Mouse (Mus musculus) Patski (cell line): ENCODE data around the gene Ank3. TPM values are rescaled to one million over a fixed set of nuclear protein-coding genes. Genes with fewer than 3 reads are reported as not detected.

Source experiments
- ATAC-seq: fragments of 100-300 bp; one replicate; pipeline ENCODE4 v1.8.0; 2021
- CTCF ChIA-PET: fragments of 350-600 bp; sonication (Branson Sonifier 250); formaldehyde crosslinking; loops from one replicate; lab custom pipeline; 2022; ENCODE audit warnings: inconsistent platforms; lab: Charles Lee
- POLR2A ChIA-PET: fragments of 350-600 bp; sonication (Branson Sonifier 250); formaldehyde crosslinking; loops from one replicate; lab custom pipeline; 2022; ENCODE audit warnings: antibody characterized with exemption, inconsistent platforms; lab: Charles Lee
- DNase-seq: peaks from one replicate; pipeline ENCODE4 v3.0.0-alpha.2; 2011; ENCODE audit warnings: low read depth, low spot score
- H3K27me3 ChIP-seq: fragments of 371-371 bp; one replicate; pipeline ENCODE4 v1.5.1; 2021
- CTCF ChIP-seq: fragments of 100-300 bp; IDR thresholded peaks from one replicate; pipeline ENCODE4 v1.5.1; 2021
- in situ Hi-C: fragments of 300-500 bp; cut with MboI; formaldehyde crosslinking; loops from 3 replicates; pipeline ENCODE4 v1.11.1; 2018; ENCODE audit warnings: low pct_unique_long_range_greater_than_20kb, mixed read lengths
- polyA plus RNA-seq: library from polyadenylated mRNA; unstranded; gene quantifications from one replicate; pipeline ENCODE4 v1.2.3, GENCODE M21; 2021

Gene Ank3
- polyA plus RNA-seq, 1 experiment from 2014 or later, result 83.2 TPM

- no peak for ATAC-seq
- POLR2A ChIA-PET, result no interaction called here
- no peak for TF ChIP-seq CTCF
- CTCF ChIA-PET, result no interaction called here
- no peaks in the 10 kb centered on the region for H3K27me3 ChIP-seq
- no peak for DNase-seq
- in situ Hi-C loops, result no loop called here
Observed at GRCm38 (mm10) chr10:69997082-69997481, 598.5 kb downstream of the Ank3 start.

- DNase-seq, result no peak
- H3K27me3 ChIP-seq, result no peaks in the 10 kb centered on the region
- TF ChIP-seq CTCF, result peak; percentile 59
- ChIA-PET CTCF (interaction anchor here (1.5 kb wide), 1 partner anchor 17 kb away, joined by 4 read pairs; no protein-coding TSS in a partner anchor), POLR2A (interaction anchor here (0.8 to 1.7 kb wide), 2 partner anchors 8 to 14 kb away, joined by 3 read pairs; no protein-coding TSS in a partner anchor)
- no peak for ATAC-seq
- in situ Hi-C loops, result loop anchor here (25.0 kb wide), 1 partner anchor 158 kb away; no protein-coding TSS in a partner anchor
Observed at GRCm38 (mm10) chr10:70004058-70004457, 605.5 kb downstream of the Ank3 start.

- ChIA-PET CTCF (interaction anchor here (1.5 kb wide), 2 partner anchors 18 to 292 kb away, joined by 4 read pairs; no protein-coding TSS in a partner anchor), POLR2A (interaction anchor here (0.8 kb wide), 1 partner anchor 9 kb away, joined by 3 read pairs; no protein-coding TSS in a partner anchor)
- in situ Hi-C loops, result loop anchor here (25.0 kb wide), 1 partner anchor 157 kb away; no protein-coding TSS in a partner anchor
- ATAC-seq, result no peak
- TF ChIP-seq CTCF, result no peak
- DNase-seq, result no peak
- H3K27me3 ChIP-seq, result no peaks in the 10 kb centered on the region
Observed at GRCm38 (mm10) chr10:70004831-70005230, 606.3 kb downstream of the Ank3 start.

- DNase-seq (no peak), ATAC-seq (no peak)
- ChIA-PET CTCF (interaction anchor here (0.9 to 1.5 kb wide), 2 partner anchors 90 to 290 kb away, joined by 3 to 4 read pairs; partner anchors contain the start of gene Ccdc6), POLR2A (interaction anchor here (0.5 to 0.6 kb wide), 2 partner anchors 169 to 208 kb away, joined by 3 read pairs; no protein-coding TSS in a partner anchor)
- H3K27me3 ChIP-seq, result no peaks in the 10 kb centered on the region
- in situ Hi-C loops, result loop anchor here (25.0 kb wide), 1 partner anchor 156 kb away; no protein-coding TSS in a partner anchor
- TF ChIP-seq CTCF, result no peak
Observed at GRCm38 (mm10) chr10:70006380-70006779, 607.8 kb downstream of the Ank3 start.

GRCm38 (mm10) chr10:70011738-70012137 is 613.2 kb downstream of the Ank3 start:
- CTCF ChIA-PET, result no interaction called here
- DNase-seq (no peak), ATAC-seq (no peak)
- TF ChIP-seq CTCF, result no peak
- in situ Hi-C loops, result loop anchor here (25.0 kb wide), 1 partner anchor 151 kb away; no protein-coding TSS in a partner anchor
- POLR2A ChIA-PET, result no interaction called here
- H3K27me3 ChIP-seq, result no peaks in the 10 kb centered on the region

GRCm38 (mm10) chr10:70013931-70014330 is 615.4 kb downstream of the Ank3 start:
- peak; percentile 43 for TF ChIP-seq CTCF
- ChIA-PET CTCF (interaction anchor here (1.1 to 1.3 kb wide), 2 partner anchors 8 to 48 kb away, joined by 3 to 6 read pairs; no protein-coding TSS in a partner anchor), POLR2A (no interaction called here)
- DNase-seq, result no peak
- no peaks in the 10 kb centered on the region for H3K27me3 ChIP-seq
- ATAC-seq, result no peak
- in situ Hi-C loops, result loop anchor here (25.0 kb wide), 1 partner anchor 148 kb away; no protein-coding TSS in a partner anchor

GRCm38 (mm10) chr10:70015201-70015600 is 616.6 kb downstream of the Ank3 start:
- in situ Hi-C loops, result loop anchor here (25.0 kb wide), 1 partner anchor 147 kb away; no protein-coding TSS in a partner anchor
- POLR2A ChIA-PET, result no interaction called here
- H3K27me3 ChIP-seq, result no peaks in the 10 kb centered on the region
- ATAC-seq (no peak), DNase-seq (no peak)
- TF ChIP-seq CTCF, result no peak
- CTCF ChIA-PET, result no interaction called here

GRCm38 (mm10) chr10:70018691-70019090 is 620.1 kb downstream of the Ank3 start:
- H3K27me3 ChIP-seq, result no peaks in the 10 kb centered on the region
- ATAC-seq, result no peak
- CTCF ChIA-PET, result interaction anchor here (1.6 kb wide), 1 partner anchor 11 kb away, joined by 5 read pairs; no protein-coding TSS in a partner anchor
- no peak for DNase-seq
- no peak for TF ChIP-seq CTCF
- POLR2A ChIA-PET, result no interaction called here
- in situ Hi-C loops, result loop anchor here (25.0 kb wide), 1 partner anchor 144 kb away; no protein-coding TSS in a partner anchor

GRCm38 (mm10) chr10:70021667-70022066 is 623.1 kb downstream of the Ank3 start:
- no peaks in the 10 kb centered on the region for H3K27me3 ChIP-seq
- ATAC-seq, result no peak
- ChIA-PET POLR2A (interaction anchor here (0.6 to 0.7 kb wide), 2 partner anchors 37 to 69 kb away, joined by 8 to 10 read pairs; no protein-coding TSS in a partner anchor), CTCF (interaction anchor here (0.8 to 1.7 kb wide), 5 partner anchors 8 to 275 kb away, joined by 4 to 8 read pairs (median 6); no protein-coding TSS in a partner anchor)
- DNase-seq, result no peak
- TF ChIP-seq CTCF, result peak; percentile 79
- in situ Hi-C loops, result loop anchor here (10.0 to 25.0 kb wide), 2 partner anchors 141 to 273 kb away; no protein-coding TSS in a partner anchor

- DNase-seq (no peak), ATAC-seq (no peak)
- in situ Hi-C loops, result loop anchor here (10.0 to 25.0 kb wide), 2 partner anchors 140 to 272 kb away; no protein-coding TSS in a partner anchor
- no peaks in the 10 kb centered on the region for H3K27me3 ChIP-seq
- ChIA-PET CTCF (interaction anchor here (0.8 to 1.7 kb wide), 3 partner anchors 9 to 168 kb away, joined by 4 to 8 read pairs (median 6); no protein-coding TSS in a partner anchor), POLR2A (no interaction called here)
- TF ChIP-seq CTCF, result no peak
Observed at GRCm38 (mm10) chr10:70022596-70022995, 624.0 kb downstream of the Ank3 start.
